Mouse (Mus musculus) kidney, postnatal 4 days (tissue): ENCODE measurements around the gene Tmem44.

Source experiments
- DNase-seq, 2 experiments: peaks; one replicate each; pipeline ENCODE4 v3.0.0; 2021; ENCODE audit warnings: mixed read lengths in 2 of 2

The Tmem44 gene

DNA sequence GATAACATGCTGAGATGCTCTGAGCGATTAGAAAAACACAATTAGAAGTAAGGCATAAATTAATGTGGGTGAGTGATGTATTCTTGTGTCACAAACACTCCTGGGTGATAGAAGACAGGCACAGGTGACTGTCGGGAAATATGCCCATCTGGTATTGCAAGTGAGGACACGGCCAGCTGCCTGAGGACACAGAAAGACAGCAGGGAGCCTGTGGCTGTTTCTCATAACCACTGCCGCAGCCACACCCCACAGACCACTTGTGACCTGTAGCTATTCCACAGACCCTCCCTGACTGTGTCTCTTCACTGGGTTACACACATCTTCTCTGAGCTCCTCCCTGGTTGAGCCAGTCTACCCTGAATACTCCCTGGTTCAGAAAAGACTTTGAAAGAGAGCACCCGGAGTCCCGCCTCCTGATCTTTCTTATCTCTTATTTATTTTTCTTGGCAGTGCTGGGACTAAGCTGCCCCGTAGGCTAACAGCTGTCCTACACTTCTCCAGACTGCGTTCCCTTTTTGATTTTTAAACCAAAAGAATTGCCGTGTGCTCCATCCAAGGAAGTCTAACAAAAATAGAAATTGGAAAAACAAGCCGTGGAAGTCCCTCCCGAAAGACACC, 32.9 kb downstream of the Tmem44 start:
- DNase-seq = peak in 1 of 2 experiments; percentile 34

GRCm38 (mm10) chr16:30516993-30517392, 33.6 kb downstream of the Tmem44 start:
- no peak for DNase-seq

GRCm38 (mm10) chr16:30515418-30515817, 35.2 kb downstream of the Tmem44 start:
- DNase-seq = peak; percentile 40 to 49

GRCm38 (mm10) chr16:30513050-30514024, 37.3 kb downstream of the Tmem44 start:
- peak; percentile 73 to 83 for DNase-seq

DNA sequence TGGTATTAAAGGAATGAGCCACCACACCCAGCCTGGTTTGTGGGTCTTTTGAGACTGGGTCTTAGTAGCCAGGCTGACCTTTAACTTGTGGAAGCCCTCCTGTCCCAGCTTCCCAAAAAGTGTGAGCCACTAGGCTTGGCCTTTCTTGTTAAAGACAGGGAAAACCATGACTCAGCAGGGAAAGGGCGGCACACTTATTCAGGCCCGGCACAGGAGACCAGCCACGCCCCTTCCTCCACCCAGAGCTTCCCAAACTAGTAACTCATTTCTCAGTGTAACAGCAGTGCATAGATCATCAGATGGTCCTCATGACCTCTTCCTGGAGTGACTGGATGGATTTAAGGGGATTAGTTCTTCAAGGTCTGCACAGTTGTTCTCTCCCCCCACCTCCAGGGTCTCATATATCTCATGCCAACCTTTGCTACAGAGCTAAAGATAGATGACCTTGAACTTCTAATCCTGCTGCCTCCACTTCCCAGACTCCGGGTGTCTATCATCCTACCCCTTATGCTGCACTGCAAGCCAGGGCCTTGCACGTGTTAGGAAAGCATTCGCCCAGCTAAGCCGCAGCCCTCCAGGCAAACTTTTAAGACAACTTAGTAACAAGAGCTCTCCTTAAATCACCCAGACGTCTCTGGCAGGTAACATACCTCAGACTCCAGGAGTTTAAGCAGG, 38.1 kb downstream of the Tmem44 start:
- DNase-seq = peak; percentile 65 to 77

DNA sequence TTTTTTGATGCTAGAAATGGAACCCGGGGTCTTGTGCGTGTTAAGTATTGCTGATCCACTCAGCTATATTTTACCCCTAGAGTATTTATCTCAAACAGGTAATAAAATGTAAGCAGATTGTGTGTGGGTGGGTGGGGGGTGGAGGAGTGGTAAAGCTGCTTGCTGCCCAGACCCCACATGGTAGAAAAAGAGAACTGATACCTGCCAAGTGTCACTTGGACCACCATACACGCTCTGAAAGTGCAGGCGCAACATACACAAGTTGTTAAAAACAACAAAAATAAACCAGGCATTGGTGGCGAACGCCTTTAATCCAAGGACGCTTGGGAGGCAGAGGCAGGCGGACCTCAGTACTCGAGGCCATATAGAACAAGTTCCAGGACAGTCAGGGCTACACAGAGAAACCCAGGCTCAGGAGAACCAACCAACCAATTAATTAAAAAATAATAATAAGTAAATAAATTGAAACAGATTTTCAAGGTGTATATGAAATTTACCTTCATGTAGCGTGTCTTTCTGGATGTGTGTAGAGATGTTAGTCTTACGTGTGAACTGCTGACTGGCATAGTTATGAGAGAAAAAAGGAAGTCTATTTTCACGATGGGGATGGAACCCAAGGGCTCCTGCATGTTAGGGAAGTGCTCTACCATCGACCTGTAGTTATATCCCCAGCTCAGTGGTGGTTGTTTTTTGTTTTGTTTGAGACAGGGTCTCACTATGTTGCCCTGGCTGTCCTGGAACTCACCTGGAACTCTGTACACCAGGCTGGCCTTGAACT, 38.9 kb downstream of the Tmem44 start:
- no peak for DNase-seq

DNA sequence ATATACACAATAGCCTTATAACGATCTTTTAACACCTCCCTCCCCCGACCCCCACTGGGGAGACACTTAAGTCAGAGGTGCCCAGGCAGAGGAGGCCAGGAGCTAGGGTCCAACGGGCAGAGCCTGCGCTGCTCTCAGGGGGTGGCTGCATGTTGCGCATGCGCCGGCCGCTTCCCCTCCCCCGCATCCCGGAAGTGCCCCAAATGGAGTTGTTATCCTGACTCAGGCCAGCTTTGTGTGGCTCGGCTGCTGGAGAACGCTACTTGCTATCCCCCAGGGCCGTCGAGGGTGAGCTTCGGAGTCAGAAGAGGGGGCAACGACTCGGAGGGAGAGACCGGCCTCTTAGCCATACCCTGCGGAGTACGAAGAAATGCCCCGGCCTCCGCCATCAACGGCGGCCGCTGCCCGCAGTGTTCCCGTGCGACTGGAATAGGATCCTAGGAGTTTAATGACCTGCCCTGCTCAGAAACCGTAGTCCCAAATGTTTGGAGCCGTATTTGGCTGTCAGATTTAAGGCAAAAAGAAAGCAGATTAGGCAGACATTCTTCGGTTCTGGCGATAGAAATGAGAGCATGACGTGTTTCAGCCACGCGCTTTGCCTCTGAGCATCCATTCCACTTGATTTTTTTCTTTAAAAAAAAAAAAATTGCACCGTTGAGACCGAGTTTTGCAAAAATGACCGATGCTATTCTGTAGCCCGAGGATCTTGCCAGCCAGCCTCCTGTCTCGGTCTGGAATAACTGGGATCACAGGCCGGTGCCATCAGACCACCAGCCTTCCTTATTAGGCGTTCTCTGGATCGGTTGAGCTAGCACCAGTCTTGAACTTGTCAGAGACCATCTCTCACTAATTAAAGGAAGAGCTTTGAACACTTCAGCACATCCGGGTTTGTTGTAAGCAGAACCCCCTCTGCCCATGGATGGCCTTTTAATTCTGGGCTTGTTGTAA, 39.9 kb downstream of the Tmem44 start:
- peak; percentile 92 to 94 for DNase-seq

DNA sequence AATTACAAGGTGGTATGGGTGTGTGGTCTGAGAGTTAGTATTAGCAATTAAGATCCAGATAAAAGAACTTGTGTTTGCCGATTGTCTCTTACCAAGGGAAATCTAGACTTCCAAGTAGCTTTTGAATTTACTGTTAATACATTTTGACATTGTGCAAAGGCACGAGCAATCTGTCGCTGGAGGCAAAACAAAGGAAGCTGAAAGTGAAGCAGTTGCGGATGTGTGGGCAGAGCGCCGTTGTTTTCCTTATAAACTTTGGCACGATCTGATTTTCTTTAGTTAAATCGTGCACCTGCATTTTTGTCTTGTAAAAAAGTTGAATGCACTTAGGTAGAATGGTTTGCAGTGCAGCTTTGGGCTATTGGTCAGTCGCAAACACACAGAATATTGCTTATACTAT, 40.6 kb downstream of the Tmem44 start:
- no peak for DNase-seq

DNA sequence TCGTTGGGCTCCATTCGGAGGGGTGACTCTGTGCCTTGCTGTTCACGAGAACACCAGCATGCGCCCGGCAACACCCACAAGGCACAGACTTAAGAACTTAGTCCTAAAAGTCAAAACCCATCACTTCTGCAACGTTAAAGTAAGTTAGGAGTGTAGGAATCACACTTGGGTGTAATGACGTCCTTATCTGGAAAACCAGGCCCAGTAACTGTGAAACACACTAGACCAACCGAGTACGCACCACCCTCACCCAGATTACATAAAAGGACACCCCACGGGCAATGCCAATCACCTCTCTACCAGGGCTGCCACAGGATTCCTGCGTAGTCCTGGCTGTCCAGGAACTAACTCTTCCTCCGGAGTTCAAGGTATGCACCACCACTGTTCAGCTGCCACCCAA, 41.3 kb downstream of the Tmem44 start:
- no peak for DNase-seq

- DNase-seq = no peak
Measured at GRCm38 (mm10) chr16:30508738-30509137, 41.9 kb downstream of the Tmem44 start.

DNA sequence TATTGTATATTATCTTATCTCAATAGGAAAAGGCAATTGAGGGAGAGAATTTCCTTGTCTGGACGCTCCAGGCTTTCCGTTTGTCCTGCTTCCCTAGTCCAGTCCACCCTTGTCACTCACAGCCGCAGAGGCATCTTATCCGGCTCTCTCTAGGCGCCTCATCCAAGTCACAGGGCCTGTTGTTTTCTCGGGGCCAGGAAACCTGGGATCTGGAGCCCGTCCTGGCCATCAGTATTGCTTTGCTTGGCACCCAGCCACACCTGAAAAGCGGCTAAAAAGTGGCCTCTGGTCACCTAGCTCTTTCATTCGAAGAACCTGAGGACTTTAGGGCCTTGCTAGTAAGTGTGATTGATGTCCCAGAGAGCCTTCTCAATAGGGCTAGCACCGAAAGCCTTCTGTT, 43.5 kb downstream of the Tmem44 start:
- DNase-seq = no peak

GRCm38 (mm10) chr16:30505311-30506031, 45.2 kb downstream of the Tmem44 start:
- no peak for DNase-seq

- no peak for DNase-seq
Measured at GRCm38 (mm10) chr16:30504856-30505255, 45.8 kb downstream of the Tmem44 start.

- DNase-seq = peak; percentile 69 to 78
Measured at GRCm38 (mm10) chr16:30503958-30504357, 46.7 kb downstream of the Tmem44 start.

- peak; percentile 34 to 57 for DNase-seq
Measured at GRCm38 (mm10) chr16:30502221-30502891, 48.3 kb downstream of the Tmem44 start.

DNA sequence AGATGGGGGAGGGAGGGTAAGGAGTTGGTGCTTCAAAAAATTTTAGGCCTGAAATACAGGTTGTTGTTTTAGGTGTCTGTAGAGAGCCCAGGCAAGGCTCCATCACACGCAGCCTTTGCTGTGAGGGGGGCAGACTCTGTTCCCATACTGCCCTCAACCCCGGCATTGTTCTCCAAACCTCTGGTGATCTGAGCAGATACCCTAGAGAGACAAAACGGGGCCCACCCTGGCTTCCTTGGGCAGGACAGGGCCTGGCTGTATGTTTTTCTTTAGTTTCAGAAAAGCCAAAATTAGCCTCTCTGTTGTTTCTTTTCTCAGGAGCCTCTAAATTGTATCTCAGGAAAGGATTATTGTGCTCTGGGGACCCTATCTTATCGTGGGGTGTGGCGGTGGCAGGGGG, 49.0 kb downstream of the Tmem44 start:
- no peak for DNase-seq

DNA sequence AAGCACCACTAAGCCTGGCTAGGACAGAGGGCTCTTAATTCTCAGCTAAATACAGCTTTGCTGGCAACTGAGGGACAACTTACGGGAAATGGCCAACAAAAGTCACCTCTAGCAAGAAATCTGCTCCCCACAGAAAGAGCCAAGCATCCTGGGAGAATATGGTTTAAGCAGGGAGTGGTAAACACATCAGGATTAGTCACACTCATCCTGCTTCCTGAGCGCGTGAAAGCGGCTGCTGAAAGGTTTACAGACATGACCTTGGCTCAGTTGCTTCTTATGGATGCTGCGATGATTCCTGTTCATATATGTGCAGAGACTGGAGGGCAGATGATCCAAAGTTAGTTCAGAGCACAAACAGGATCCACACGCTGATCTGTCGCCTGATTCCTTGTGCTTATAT, 50.4 kb downstream of the Tmem44 start:
- DNase-seq = no peak

- peak in 1 of 2 experiments; percentile 36 for DNase-seq
Measured at GRCm38 (mm10) chr16:30499126-30499857, 51.4 kb downstream of the Tmem44 start.

DNA sequence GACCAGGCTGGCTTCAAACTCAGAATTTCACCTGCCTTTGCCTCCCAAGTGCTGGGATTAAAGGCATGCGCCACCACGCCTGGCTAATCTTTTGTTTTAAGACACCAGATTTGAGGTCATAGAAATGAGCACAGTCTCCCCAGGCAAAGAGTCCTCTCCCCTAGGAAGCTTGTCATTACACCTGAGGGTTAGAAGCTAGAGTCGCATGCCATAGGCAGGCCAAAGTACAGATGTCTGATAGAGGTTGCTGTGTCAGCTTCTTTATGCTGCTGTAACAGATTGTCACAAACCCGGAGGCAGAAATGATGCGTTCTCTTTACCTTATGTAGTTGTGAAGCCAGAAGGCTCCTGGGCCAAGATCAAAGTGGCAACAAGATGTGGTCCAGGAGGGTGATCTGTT, 53.3 kb downstream of the Tmem44 start:
- no peak for DNase-seq
